Mouse (Mus musculus): Measurements from ENCODE around the gene Ssbp3. TPM values are rescaled to one million over a fixed set of nuclear protein-coding genes. Genes with fewer than 3 reads are reported as not detected.
A peak's percentile ranks its signal among the peaks of the same experiment; 100 is the strongest.

Gene Ssbp3
- polyA plus RNA-seq, 1 experiment from 2014 or later, result 175 TPM

DNA sequence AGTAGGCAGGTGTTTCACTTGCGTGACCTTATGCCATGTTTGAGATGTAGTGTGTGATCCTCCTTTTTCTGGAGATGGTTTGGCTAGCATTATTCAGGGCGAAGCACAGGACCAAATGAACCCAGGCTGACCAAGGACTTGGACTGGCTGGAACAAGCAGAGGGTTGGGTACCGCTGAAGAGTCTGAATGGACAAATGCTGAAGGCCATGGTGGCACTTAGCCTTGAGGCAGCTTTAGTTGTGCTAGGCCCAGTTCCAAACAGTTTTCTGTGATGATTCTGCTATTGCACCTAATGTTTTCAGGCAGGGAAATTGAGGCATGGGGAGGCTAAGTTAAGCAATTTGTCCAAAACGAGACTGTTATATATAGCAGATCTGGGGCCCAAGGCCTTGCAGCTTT, 61.6 kb downstream of the Ssbp3 start:
- Histone ChIP-seq H3K36me3 (replicated peaks) (no peaks in the 10 kb centered on the region), H3K4me3 (no peak overlapping the region), H3K27me3 (replicated peaks) (no peaks in the 10 kb centered on the region), H3K9ac (no peak overlapping the region), H3K27ac (no peak overlapping the region), H3K4me2 (no peak overlapping the region), H3K9me3 (no peaks in the 10 kb centered on the region), H3K4me1 (peaks cover 76% of the 10 kb centered on the region)
- WGBS, result 90% methylated on average over 4 of the region's 4 CpGs
- no peak for ATAC-seq (replicated peaks)

DNA sequence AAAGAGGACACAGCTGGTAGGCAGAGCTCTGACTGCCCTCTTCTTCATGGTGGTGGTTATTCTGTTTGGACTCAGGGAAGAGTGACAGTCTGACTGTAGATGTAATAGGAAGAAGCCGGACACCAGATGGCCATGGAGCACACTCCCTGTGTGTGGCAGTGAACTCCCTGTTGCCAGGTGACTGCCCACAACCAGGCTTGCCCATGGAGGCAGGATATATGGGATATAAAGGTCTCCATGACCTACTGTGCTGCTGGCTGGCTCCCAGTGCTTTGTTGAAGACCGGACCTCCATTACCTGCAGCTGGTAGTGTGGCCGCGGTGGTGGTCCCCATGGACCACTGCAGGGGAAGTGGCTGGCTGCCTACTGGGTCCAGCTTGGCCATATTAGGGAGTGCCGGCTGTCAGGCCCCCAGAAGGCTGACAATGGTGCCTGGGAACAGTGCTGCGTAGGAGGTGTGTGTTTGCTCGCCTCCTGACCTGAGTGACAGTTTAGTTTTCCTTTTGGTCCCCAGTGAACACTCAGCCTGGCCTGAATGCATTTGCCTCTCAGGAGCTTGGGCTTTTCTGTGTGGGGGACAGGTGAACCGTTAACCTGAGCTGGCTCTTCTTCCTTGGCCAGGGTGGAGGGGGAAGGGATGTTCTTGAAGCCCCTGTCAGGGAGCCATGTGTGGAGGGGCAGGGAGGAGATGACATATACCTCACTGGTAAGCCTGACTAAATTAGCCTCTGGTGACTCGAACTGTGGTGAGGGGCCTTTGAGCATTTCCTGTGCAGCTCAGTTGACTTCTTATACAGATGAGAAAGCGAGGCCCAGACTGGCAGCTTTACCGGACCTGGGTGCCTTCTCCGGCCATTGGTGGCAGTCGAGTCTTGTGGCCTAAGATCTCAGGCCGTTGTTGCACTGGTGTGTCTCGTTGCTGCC, 62.2 kb downstream of the Ssbp3 start:
- no peak overlapping the region for H3K9ac ChIP-seq
- no peak overlapping the region for H3K4me3 ChIP-seq
- H3K4me1 ChIP-seq, result peaks cover 83% of the 10 kb centered on the region
- no peak overlapping the region for H3K4me2 ChIP-seq
- H3K9me3 ChIP-seq, result no peaks in the 10 kb centered on the region
- H3K27ac ChIP-seq, result no peak overlapping the region
- no peaks in the 10 kb centered on the region for H3K36me3 ChIP-seq (replicated peaks)
- WGBS, result 71% methylated on average over 15 of the region's 15 CpGs
- ATAC-seq (replicated peaks), result no peak; the same call in 1 of the 2 replicates
- no peaks in the 10 kb centered on the region for H3K27me3 ChIP-seq (replicated peaks)

DNA sequence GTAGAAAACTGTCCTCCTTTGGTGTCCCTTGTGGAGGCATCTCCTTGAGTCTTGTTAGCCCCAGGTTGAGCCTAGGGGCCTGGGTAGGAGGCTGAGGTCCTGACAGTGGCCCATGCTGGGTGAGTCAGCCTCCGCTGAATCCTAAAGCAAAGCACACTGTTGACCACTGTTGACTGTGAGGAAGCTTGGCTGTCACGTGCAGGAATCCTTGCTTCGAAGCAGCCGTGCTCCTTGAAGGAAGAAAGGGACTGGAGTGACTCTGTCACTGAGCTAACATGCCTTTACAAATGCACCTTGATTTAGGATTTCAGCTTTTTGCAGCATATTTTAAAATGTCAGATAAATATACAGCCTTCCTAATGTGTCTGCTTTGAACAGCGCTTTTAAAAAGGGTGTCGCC, 64.8 kb downstream of the Ssbp3 start:
- peaks cover 90% of the 10 kb centered on the region for H3K4me1 ChIP-seq
- no peaks in the 10 kb centered on the region for H3K27me3 ChIP-seq (replicated peaks)
- no peak for ATAC-seq (replicated peaks)
- no peak overlapping the region for H3K9ac ChIP-seq
- H3K36me3 ChIP-seq (replicated peaks), result no peaks in the 10 kb centered on the region
- no peak overlapping the region for H3K4me3 ChIP-seq
- no peaks in the 10 kb centered on the region for H3K9me3 ChIP-seq
- no peak overlapping the region for H3K4me2 ChIP-seq
- 61% methylated on average over 6 of the region's 6 CpGs for WGBS
- H3K27ac ChIP-seq, result 0 out of 2 replicates have a peak overlapping the region, but pooled peaks have one; percentile 12

DNA sequence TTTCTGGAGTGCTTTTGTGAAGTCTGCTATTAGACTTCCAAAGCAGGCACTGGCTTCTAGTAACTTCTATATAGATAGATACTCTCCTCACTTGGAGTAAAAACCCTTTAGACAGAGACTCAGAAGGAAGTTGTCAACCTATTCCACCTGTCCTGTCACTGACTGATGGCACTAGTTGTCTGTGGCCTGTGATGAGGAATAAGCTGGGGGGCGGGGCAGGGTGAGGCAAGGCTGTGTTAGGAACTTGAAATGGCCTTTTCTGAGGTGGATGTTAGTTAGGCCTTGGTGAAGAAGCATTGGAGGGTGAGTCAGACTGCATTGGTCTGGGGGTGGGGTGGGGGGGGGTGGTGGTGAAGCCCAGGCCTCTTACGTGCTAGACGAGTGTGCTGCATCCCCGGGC, 65.4 kb downstream of the Ssbp3 start:
- WGBS, result 52% methylated on average over 4 of the region's 4 CpGs
- no peak overlapping the region for H3K4me3 ChIP-seq

DNA sequence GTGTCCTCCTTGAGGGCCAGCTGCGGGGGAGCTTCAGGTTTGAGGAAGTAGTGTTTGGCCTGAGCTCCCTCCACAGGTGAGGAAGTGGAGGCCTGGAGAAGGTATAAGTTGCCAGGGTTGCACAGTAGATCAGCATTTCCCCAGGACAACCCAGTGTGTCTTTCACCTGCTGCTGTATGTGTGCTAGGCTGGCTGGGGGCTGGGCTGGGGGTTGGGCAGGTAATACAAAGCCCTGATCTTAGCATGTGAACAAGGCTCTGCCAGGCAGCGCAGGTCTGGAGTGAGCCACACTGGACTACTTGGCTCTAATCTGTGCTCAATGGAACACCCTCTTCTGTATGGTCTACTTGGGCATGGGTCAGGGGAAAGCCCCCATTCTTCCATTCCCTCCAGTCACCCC, 66.1 kb downstream of the Ssbp3 start:
- Histone ChIP-seq H3K4me2 (no peak overlapping the region), H3K9me3 (no peaks in the 10 kb centered on the region), H3K4me3 (no peak overlapping the region), H3K27ac (peak overlapping the region; percentile 42; the same call in 1 of the 2 replicates), H3K27me3 (replicated peaks) (no peaks in the 10 kb centered on the region), H3K36me3 (replicated peaks) (no peaks in the 10 kb centered on the region), H3K9ac (no peak overlapping the region), H3K4me1 (peaks cover 90% of the 10 kb centered on the region)
- peak; percentile 28; the same call in 1 of the 2 replicates for ATAC-seq (replicated peaks)
- WGBS, result 57% methylated on average over 2 of the region's 2 CpGs

More for the DNA sequence above, 65.4 kb downstream of the Ssbp3 start:
- Histone ChIP-seq H3K4me1 (peaks cover 91% of the 10 kb centered on the region), H3K27ac (0 out of 2 replicates have a peak overlapping the region, but pooled peaks have one; percentile 12), H3K4me2 (no peak overlapping the region), H3K27me3 (replicated peaks) (no peaks in the 10 kb centered on the region), H3K36me3 (replicated peaks) (no peaks in the 10 kb centered on the region), H3K9me3 (no peaks in the 10 kb centered on the region), H3K9ac (no peak overlapping the region)
- no peak for ATAC-seq (replicated peaks)

DNA sequence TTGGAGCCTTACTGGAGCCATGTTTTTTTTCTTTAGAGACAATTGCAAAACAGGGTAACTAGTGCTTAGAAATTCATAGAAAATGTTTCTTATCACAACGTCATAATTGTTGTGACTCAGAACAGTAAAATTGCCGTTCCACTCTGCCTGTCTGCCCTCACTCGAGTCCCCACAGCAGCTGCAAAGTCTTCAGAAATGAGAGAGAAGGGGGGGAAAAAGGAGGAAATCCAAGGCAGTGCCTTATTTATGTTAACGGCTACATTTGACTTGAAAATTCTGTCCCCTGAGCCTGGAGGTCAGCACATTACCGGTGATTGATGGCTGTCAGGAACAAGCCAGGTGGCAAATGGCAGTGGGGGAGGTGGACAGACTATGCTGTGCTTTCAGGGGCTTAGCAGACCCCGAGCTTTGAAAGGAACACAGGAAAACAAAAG, 66.7 kb downstream of the Ssbp3 start:
- Histone ChIP-seq H3K9me3 (no peaks in the 10 kb centered on the region), H3K4me3 (no peak overlapping the region), H3K27me3 (replicated peaks) (no peaks in the 10 kb centered on the region), H3K9ac (peak overlapping the region; percentile 11; the same call in 1 of the 2 replicates), H3K27ac (0 out of 2 replicates have a peak overlapping the region, but pooled peaks have one; percentile 42), H3K36me3 (replicated peaks) (no peaks in the 10 kb centered on the region), H3K4me1 (peaks cover 86% of the 10 kb centered on the region), H3K4me2 (no peak overlapping the region)
- 9% methylated on average over 6 of the region's 6 CpGs for WGBS
- no peak for ATAC-seq (replicated peaks)

DNA sequence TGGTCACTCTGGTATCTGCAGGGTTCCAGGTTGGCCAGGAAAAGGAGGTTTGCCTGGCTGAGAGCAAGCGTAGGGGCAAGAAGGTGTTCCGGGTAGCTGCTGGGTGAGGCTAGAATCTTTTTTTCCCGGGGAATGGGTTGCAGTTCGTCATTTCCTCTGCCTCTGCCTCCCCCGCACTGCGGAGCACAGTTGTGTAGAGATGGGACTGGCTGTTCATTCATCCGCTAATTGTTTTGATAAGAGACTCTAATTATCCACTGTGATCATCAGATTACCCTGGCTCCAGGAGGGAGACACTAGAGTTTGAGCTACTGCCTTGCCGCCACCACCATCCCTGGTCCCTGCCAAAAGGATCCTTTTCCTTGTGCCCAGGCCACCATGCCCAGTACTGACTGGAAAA, 67.9 kb downstream of the Ssbp3 start:
- Histone ChIP-seq H3K4me1 (peaks cover 86% of the 10 kb centered on the region), H3K9ac (no peak overlapping the region), H3K36me3 (replicated peaks) (no peaks in the 10 kb centered on the region), H3K27me3 (replicated peaks) (no peaks in the 10 kb centered on the region), H3K9me3 (no peaks in the 10 kb centered on the region), H3K4me2 (no peak overlapping the region), H3K4me3 (no peak overlapping the region), H3K27ac (peak overlapping the region; percentile 32)
- WGBS, result 37% methylated on average over 8 of the region's 8 CpGs
- no peak for ATAC-seq (replicated peaks)

DNA sequence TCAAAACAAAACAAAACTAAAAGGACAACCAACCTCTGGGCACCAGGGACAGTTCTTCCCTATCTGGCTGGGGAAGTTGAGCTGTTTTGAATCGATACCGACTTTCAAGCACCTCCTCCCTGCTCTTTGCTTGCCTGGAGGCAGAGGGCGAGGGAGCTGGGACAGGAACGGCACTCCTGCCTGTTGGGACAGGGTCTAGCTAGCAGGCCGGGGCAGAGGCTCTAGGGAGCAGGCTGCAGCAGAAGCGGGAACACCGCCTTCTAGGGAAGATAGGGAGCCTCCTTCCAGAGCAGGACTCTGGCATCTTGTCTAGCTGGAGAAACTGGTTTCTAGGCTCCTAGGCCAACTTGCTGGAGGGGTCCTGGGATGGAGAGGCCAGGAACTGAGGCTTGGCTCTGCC, 70.2 kb downstream of the Ssbp3 start:
- Histone ChIP-seq H3K4me1 (peaks cover 91% of the 10 kb centered on the region), H3K9me3 (no peaks in the 10 kb centered on the region), H3K4me2 (no peak overlapping the region), H3K9ac (no peak overlapping the region), H3K27me3 (replicated peaks) (no peaks in the 10 kb centered on the region), H3K36me3 (replicated peaks) (no peaks in the 10 kb centered on the region), H3K27ac (no peak overlapping the region), H3K4me3 (no peak overlapping the region)
- ATAC-seq (replicated peaks), result no peak
- 34% methylated on average over 7 of the region's 7 CpGs for WGBS

DNA sequence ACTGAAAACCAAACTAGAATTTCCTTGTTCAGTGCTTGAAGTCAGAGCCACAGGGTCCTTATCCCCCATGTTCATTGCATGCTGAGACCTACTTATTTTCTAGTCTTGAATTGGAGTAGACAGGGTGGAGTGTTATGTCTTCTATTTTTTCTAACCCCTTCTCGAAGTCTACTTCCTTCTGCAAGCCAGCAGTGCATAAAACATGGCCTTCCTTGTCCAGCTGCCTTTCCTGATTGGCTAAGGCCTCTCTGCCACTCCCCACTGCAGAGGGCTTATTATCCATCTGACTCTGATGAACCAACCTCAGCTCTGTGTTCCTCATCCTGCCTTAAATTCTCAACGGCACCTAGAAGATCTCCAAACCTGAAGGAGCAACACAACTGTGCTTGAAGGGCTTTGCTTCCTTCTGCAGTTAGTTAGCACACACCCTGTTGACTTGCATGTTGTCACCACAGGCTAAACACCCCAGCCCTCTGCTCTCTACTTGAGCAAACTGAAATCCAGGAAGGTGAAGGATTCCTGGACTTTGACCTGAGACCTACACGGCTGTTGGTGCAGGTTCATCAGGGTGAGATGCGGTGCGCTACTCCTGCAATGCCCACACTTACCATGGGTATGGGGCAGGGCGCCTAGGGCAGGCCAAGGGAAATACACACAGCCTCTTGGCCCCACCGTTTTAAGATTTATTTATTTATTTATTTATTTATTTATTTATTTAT, 71.0 kb downstream of the Ssbp3 start:
- H3K9me3 ChIP-seq, result no peaks in the 10 kb centered on the region
- H3K4me2 ChIP-seq, result no peak overlapping the region
- no peak for ATAC-seq (replicated peaks)
- 89% methylated on average over 7 of the region's 7 CpGs for WGBS
- no peak overlapping the region for H3K4me3 ChIP-seq
- peaks cover 91% of the 10 kb centered on the region for H3K4me1 ChIP-seq
- no peak overlapping the region for H3K9ac ChIP-seq
- H3K27me3 ChIP-seq (replicated peaks), result no peaks in the 10 kb centered on the region
- no peak overlapping the region for H3K27ac ChIP-seq
- no peaks in the 10 kb centered on the region for H3K36me3 ChIP-seq (replicated peaks)

DNA sequence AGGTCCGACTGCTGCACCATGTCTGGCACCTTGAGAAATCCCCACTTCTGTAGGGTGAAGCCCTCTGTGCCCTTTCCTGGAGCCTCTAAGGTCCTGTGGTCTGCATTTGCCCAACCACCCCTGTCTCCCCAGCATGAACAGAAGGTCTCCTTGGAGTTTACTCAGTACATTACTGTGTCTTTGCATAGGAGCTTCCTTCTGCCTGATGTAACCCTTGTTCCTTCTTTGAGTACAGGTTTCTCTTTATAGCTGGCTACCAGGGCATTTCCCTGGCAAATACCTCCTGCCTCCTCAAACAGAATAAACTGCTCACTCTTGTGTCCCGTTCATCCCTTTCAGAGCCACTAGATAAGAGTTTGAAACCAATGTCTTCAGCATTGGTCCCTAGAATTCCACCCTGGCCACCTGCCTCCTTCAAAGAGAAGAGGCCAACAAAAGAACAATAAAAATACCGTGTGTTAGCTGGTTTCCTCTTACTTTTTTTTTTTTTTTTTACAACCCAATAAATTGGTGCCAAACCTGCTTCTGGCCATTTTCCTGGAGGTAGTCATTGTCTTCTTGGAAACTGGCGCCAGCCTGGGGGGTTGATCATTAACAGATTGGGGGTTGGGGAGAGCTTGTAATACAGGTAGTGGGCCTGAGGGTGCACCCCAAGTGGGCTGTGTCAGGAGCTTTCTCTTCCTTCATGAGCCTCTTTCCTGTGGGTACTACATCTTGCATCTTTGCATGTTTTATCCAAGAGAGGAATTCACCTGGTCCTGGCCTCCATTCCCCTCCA, 72.0 kb downstream of the Ssbp3 start:
- Histone ChIP-seq H3K9ac (no peak overlapping the region), H3K4me2 (no peak overlapping the region), H3K4me3 (no peak overlapping the region), H3K27me3 (replicated peaks) (no peaks in the 10 kb centered on the region), H3K9me3 (no peaks in the 10 kb centered on the region), H3K27ac (0 out of 2 replicates have a peak overlapping the region, but pooled peaks have one; percentile 18), H3K36me3 (replicated peaks) (no peaks in the 10 kb centered on the region), H3K4me1 (peaks cover 86% of the 10 kb centered on the region)
- ATAC-seq (replicated peaks), result no peak
- WGBS, result 59% methylated on average over 4 of the region's 4 CpGs

DNA sequence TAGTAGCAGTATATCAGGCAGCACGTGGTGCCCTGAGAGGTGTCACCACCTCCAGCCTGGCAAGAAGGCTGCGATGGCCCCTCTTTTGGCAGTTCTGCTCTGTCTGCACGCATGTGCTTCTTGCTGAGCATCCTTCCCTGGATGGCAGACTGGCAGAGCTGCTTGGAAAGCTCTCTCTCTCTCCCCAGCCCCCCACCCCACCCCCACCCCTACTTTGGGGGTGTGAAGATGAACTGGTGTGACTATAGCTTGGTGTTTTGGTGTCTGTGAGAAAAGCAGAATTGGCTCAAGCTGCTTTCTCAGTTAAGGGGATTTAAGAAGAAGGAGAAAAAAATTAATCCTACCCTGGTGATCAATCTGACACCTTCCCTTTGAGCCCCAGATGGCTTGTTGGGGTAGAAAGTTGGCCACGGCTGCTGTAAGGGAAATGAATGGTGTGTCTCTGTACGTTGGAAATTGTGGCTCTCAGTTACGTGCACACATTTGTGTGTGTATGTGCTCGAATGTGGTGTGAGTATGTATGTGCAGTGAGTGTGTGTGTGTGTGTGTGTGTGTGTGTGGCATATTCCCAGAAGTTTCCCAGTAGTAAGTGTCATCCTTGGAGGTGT, 73.5 kb downstream of the Ssbp3 start:
- Histone ChIP-seq H3K36me3 (replicated peaks) (no peaks in the 10 kb centered on the region), H3K27ac (peak overlapping the region; percentile 35; the same call in 1 of the 2 replicates), H3K27me3 (replicated peaks) (no peaks in the 10 kb centered on the region), H3K4me1 (peaks cover 86% of the 10 kb centered on the region), H3K4me3 (no peak overlapping the region), H3K4me2 (no peak overlapping the region), H3K9me3 (no peaks in the 10 kb centered on the region), H3K9ac (no peak overlapping the region)
- ATAC-seq (replicated peaks), result no peak
- WGBS, result 46% methylated on average over 7 of the region's 7 CpGs

Data from midbrain, embryonic 15.5 days (tissue).